Mouse (Mus musculus) heart, postnatal 0 days (tissue): ENCODE measurements around the gene Nup98. TPM values are rescaled to one million over a fixed set of nuclear protein-coding genes. Genes with fewer than 3 reads are reported as not detected.

ENCODE experiments used
- ATAC-seq: fragments of 200-750 bp; cut with Nextera tagmentation; 2 replicates; pipeline ENCODE4 v1.8.0; 2017; ENCODE audit warnings: low read depth, moderate number of reproducible peaks, moderate library complexity; ENCODE audit not compliant: insufficient read depth
- DNase-seq: peaks from one replicate; pipeline ENCODE4 v3.0.0-alpha.2; 2016; ENCODE audit warnings: low spot score
- H3K27ac ChIP-seq: fragments of 300-500 bp; sonication (generic); 2 replicates; pipeline ENCODE4 v1.5.1; 2014; ENCODE audit warnings: low read depth, mild to moderate bottlenecking
- H3K27me3 ChIP-seq: fragments of 300-500 bp; sonication (generic); 2 replicates; pipeline ENCODE4 v1.6.1; 2014; ENCODE audit warnings: low read length, mixed read lengths; ENCODE audit not compliant: control insufficient read depth, insufficient read depth
- H3K36me3 ChIP-seq: fragments of 300-500 bp; sonication (generic); replicated peaks from 2 replicates; pipeline ENCODE4 v1.6.1; 2014; ENCODE audit warnings: low read length, mixed read lengths; ENCODE audit not compliant: control insufficient read depth, insufficient read depth
- H3K4me1 ChIP-seq: fragments of 300-500 bp; sonication (generic); 2 replicates; pipeline ENCODE4 v1.6.1; 2014; ENCODE audit warnings: antibody characterized with exemption; ENCODE audit not compliant: control insufficient read depth, insufficient read depth
- H3K4me2 ChIP-seq: fragments of 300-500 bp; sonication (generic); 2 replicates; pipeline ENCODE4 v1.6.1; 2014; ENCODE audit warnings: low read depth, mild to moderate bottlenecking, low read length, moderate library complexity
- H3K4me3 ChIP-seq: fragments of 300-500 bp; sonication (generic); 2 replicates; pipeline ENCODE4 v1.5.1; 2014; ENCODE audit warnings: low read depth, low read length
- H3K9ac ChIP-seq: fragments of 300-500 bp; sonication (generic); replicated peaks from 2 replicates; pipeline ENCODE4 v1.6.1; 2014; ENCODE audit warnings: low read depth, low read length, mixed read lengths
- H3K9me3 ChIP-seq: fragments of 300-500 bp; sonication (generic); replicated peaks from 2 replicates; pipeline ENCODE4 v1.6.1; 2016; ENCODE audit warnings: low read length; ENCODE audit not compliant: control insufficient read depth
- CTCF ChIP-seq: IDR thresholded peaks from 2 replicates; pipeline ENCODE4 v1.5.1; 2016; ENCODE audit warnings: antibody characterized with exemption, control low read depth, low read depth
- EP300 ChIP-seq: IDR thresholded peaks from 2 replicates; pipeline ENCODE4 v1.6.1; 2016; ENCODE audit warnings: antibody characterized with exemption, low read depth
- WGBS: fragments of 180-500 bp; shearing (Covaris S2); extraction: QIAGEN DNeasy Blood & Tissue Kit; methylation state at CpG from one replicate; pipeline ENCODE4 v1.1.7; 2014; 5-methylcytosine and 5-hydroxymethylcytosine counted together
- polyA plus RNA-seq: library from polyadenylated mRNA; unstranded; fragments of >200 nt; fragmentation: Nextera tagmentation; extraction: Ambion mirVana; gene quantifications from 2 replicates; pipeline ENCODE4 v1.2.1, GENCODE M21; 2015
- total RNA-seq: library from RNA; depleted of rRNA; stranded (reverse); fragments of >200 nt; gene quantifications from 2 replicates; pipeline ENCODE4 v1.2.3, GENCODE M21; 2014; ENCODE audit warnings: low replicate concordance

Gene Nup98
- total and polyA plus RNA-seq, 2 experiments from 2014 or later: 12.2 to 28.0 TPM

- Histone ChIP-seq H3K9me3 (no peaks in the 10 kb centered on the region), H3K27ac (peak overlapping the region; percentile 44), H3K27me3 (no peaks in the 10 kb centered on the region), H3K4me3 (peak overlapping the region; percentile 34), H3K4me2 (peak overlapping the region; percentile 65), H3K4me1 (peaks cover 17% of the 10 kb centered on the region), H3K36me3 (no peaks in the 10 kb centered on the region), H3K9ac (0 out of 2 replicates have a peak overlapping the region, but pooled peaks have one; percentile 0)
- peak; percentile 63 for DNase-seq
- WGBS: 5% methylated on average over 30 of the region's 30 CpGs
- TF ChIP-seq EP300 (no peak), CTCF (no peak)
- ATAC-seq: peak; percentile 68
Measured at GRCm38 (mm10) chr7:102099760-102100661, 110.0 kb downstream of the Nup98 start.

GRCm38 (mm10) chr7:102087336-102087735, 122.6 kb downstream of the Nup98 start:
- WGBS: 80% methylated on average over 4 of the region's 4 CpGs
- TF ChIP-seq CTCF (no peak), EP300 (no peak)
- H3K9me3 ChIP-seq: no peaks in the 10 kb centered on the region
- H3K36me3 ChIP-seq: peaks cover 16% of the 10 kb centered on the region
- no peaks in the 10 kb centered on the region for H3K4me1 ChIP-seq
- H3K4me3 ChIP-seq: no peak overlapping the region
- no peaks in the 10 kb centered on the region for H3K27me3 ChIP-seq
- DNase-seq: no peak
- H3K27ac ChIP-seq: no peak overlapping the region
- no peak for ATAC-seq
- H3K4me2 ChIP-seq: no peak overlapping the region
- no peak overlapping the region for H3K9ac ChIP-seq

- Histone ChIP-seq H3K4me1 (no peaks in the 10 kb centered on the region), H3K4me2 (no peak overlapping the region), H3K4me3 (no peak overlapping the region), H3K27me3 (no peaks in the 10 kb centered on the region), H3K27ac (no peak overlapping the region), H3K9ac (no peak overlapping the region), H3K36me3 (peaks cover 45% of the 10 kb centered on the region), H3K9me3 (no peaks in the 10 kb centered on the region)
- TF ChIP-seq CTCF: no peak
- TF ChIP-seq EP300: no peak
- no peak for ATAC-seq
- DNase-seq: no peak
- WGBS: 80% methylated on average over 25 of the region's 26 CpGs
Measured at GRCm38 (mm10) chr7:102084041-102084696, 125.8 kb downstream of the Nup98 start.

- no peak within 1 kb of the TSS for H3K4me3 ChIP-seq
- no peaks in the 10 kb centered on the region for H3K27me3 ChIP-seq
- ATAC-seq: no peak
- H3K9ac ChIP-seq: no peak within 1 kb of the TSS
- TF ChIP-seq CTCF: no peak
- TF ChIP-seq EP300: no peak
- H3K36me3 ChIP-seq: peaks cover 52% of the 10 kb centered on the region
- 87% methylated on average over 5 of the region's 5 CpGs for WGBS
- H3K27ac ChIP-seq: no peak within 1 kb of the TSS
- H3K4me1 ChIP-seq: no peaks in the 10 kb centered on the region
- DNase-seq: no peak
- H3K9me3 ChIP-seq: no peaks in the 10 kb centered on the region
- no peak within 1 kb of the TSS for H3K4me2 ChIP-seq
Measured at GRCm38 (mm10) chr7:102082816-102083215, 127.2 kb downstream of the Nup98 start, which contains the start of gene Trpc2. Gene Trpc2 (plus strand): TSS chr7:102083116.

- TF ChIP-seq EP300 (no peak), CTCF (no peak)
- DNase-seq (no peak), ATAC-seq (no peak)
- no peak overlapping the region for H3K4me3 ChIP-seq
- H3K4me2 ChIP-seq: no peak overlapping the region
- peaks cover 62% of the 10 kb centered on the region for H3K36me3 ChIP-seq
- no peaks in the 10 kb centered on the region for H3K27me3 ChIP-seq
- WGBS: 89% methylated on average over 5 of the region's 5 CpGs
- no peak overlapping the region for H3K27ac ChIP-seq
- no peak overlapping the region for H3K9ac ChIP-seq
- no peaks in the 10 kb centered on the region for H3K4me1 ChIP-seq
- no peaks in the 10 kb centered on the region for H3K9me3 ChIP-seq
Measured at GRCm38 (mm10) chr7:102081784-102082183, 128.2 kb downstream of the Nup98 start.
